Mouse (Mus musculus) CH12.LX (cell line): ENCODE measurements around the gene Necab3. TPM values are rescaled to one million over a fixed set of nuclear protein-coding genes. Genes with fewer than 3 reads are reported as not detected.

Source experiments
- DNase-seq: peaks from one replicate; pipeline ENCODE4 v3.0.0-alpha.2; 2013; ENCODE audit errors: extremely low read depth
- H3K27ac ChIP-seq: 2 replicates; pipeline ENCODE4 v1.5.1; 2012; ENCODE audit warnings: low read depth, mild to moderate bottlenecking, control low read depth, moderate library complexity; ENCODE audit not compliant: insufficient read depth
- H3K27me3 ChIP-seq: replicated peaks from 2 replicates; pipeline ENCODE3; 2012; ENCODE audit warnings: inconsistent platforms
- H3K36me3 ChIP-seq, 2 experiments: replicated peaks in 1 of 2; 2 replicates each; pipeline versions ENCODE3 to v1.6.1; 2012; ENCODE audit warnings: inconsistent platforms in 1 of 2, low read length in 1 of 2, mild to moderate bottlenecking in 1 of 2, mixed read lengths in 1 of 2, moderate library complexity in 1 of 2; ENCODE audit not compliant: control insufficient read depth in 1 of 2, insufficient read depth in 1 of 2
- H3K4me1 ChIP-seq, 2 experiments: 2 replicates each; pipeline ENCODE4 v1.6.1; 2012; ENCODE audit warnings: inconsistent platforms in 1 of 2, moderate library complexity in 1 of 2; ENCODE audit not compliant: insufficient read depth in 2 of 2, control insufficient read depth in 1 of 2
- H3K4me2 ChIP-seq: 2 replicates; pipeline ENCODE4 v1.6.1; 2012; ENCODE audit warnings: low read depth, mild to moderate bottlenecking, control low read depth; ENCODE audit not compliant: poor library complexity, insufficient read depth, severe bottlenecking
- H3K4me3 ChIP-seq, 3 experiments: fragments of 150-350 bp in 1 of 3; sonication (generic) in 1 of 3; replicated peaks in 1 of 3; 2 replicates each; pipeline versions ENCODE3 to v1.5.1; 2011 to 2012; ENCODE audit warnings: low read depth in 2 of 3, low read length in 2 of 3, mild to moderate bottlenecking in 2 of 3, moderate library complexity in 2 of 3, control low read depth in 1 of 3, improper control_type of control experiment in 1 of 3, inconsistent platforms in 1 of 3, mixed read lengths in 1 of 3; ENCODE audit not compliant: poor library complexity in 1 of 3
- H3K79me2 ChIP-seq: replicated peaks from 2 replicates; pipeline ENCODE4 v1.6.1; 2012; ENCODE audit warnings: mild to moderate bottlenecking, moderate library complexity; ENCODE audit not compliant: control insufficient read depth, poor library complexity, insufficient read depth, severe bottlenecking; ENCODE audit errors: extremely low read depth
- H3K9ac ChIP-seq: 2 replicates; pipeline ENCODE4 v1.6.1; 2012; ENCODE audit warnings: low read depth, mild to moderate bottlenecking, control low read depth, moderate library complexity; ENCODE audit not compliant: insufficient read depth
- H3K9me3 ChIP-seq: replicated peaks from 2 replicates; pipeline ENCODE3; 2012; ENCODE audit warnings: low read length, inconsistent platforms, mixed read lengths
- CHD1 ChIP-seq: IDR thresholded peaks from 2 replicates; pipeline ENCODE4 v1.6.1; 2012; ENCODE audit warnings: low read depth, low read length, improper control_type of control experiment, inconsistent platforms
- CHD2 ChIP-seq: IDR thresholded peaks from 2 replicates; pipeline ENCODE4 v1.6.1; 2011; ENCODE audit warnings: low read length, improper control_type of control experiment
- CTCF ChIP-seq, 2 experiments: IDR thresholded peaks in 1 of 2; conservative IDR thresholded peaks in 1 of 2; 2 replicates each; pipeline ENCODE4 v1.5.1; 2011 to 2012; ENCODE audit warnings: low read depth in 2 of 2, low read length in 2 of 2, improper control_type of control experiment in 1 of 2, inconsistent platforms in 1 of 2, mild to moderate bottlenecking in 1 of 2, moderate library complexity in 1 of 2
- E2F4 ChIP-seq: IDR thresholded peaks from 2 replicates; pipeline ENCODE4 v1.6.1; 2011; ENCODE audit warnings: low read depth, low read length, improper control_type of control experiment; ENCODE audit not compliant: insufficient replicate concordance
- ELF1 ChIP-seq: IDR thresholded peaks from 2 replicates; pipeline ENCODE4 v1.6.1; 2014; ENCODE audit warnings: low read depth, mild to moderate bottlenecking, inconsistent platforms, low read length, improper control_type of control experiment
- ETS1 ChIP-seq: conservative IDR thresholded peaks from 2 replicates; pipeline ENCODE4 v1.6.1; 2012; ENCODE audit warnings: low read depth, mild to moderate bottlenecking, inconsistent platforms, low read length, improper control_type of control experiment, moderate library complexity
- GABPA ChIP-seq: IDR thresholded peaks from 2 replicates; pipeline ENCODE4 v1.6.1; 2012; ENCODE audit warnings: low read depth, low read length, improper control_type of control experiment, inconsistent platforms; ENCODE audit not compliant: insufficient replicate concordance
- IRF4 ChIP-seq: IDR thresholded peaks from 2 replicates; pipeline ENCODE4 v1.6.1; 2014; ENCODE audit warnings: low read depth, mild to moderate bottlenecking, inconsistent platforms, low read length, improper control_type of control experiment
- JUN ChIP-seq: IDR thresholded peaks from 2 replicates; pipeline ENCODE4 v1.6.1; 2011; ENCODE audit warnings: low read depth, mild to moderate bottlenecking, low read length, improper control_type of control experiment, moderate library complexity; ENCODE audit not compliant: insufficient read depth
- KAT2A ChIP-seq: IDR thresholded peaks from 2 replicates; pipeline ENCODE4 v1.6.1; 2012; ENCODE audit warnings: low read length, improper control_type of control experiment, inconsistent platforms; ENCODE audit not compliant: insufficient replicate concordance
- MAX ChIP-seq: IDR thresholded peaks from 2 replicates; pipeline ENCODE4 v1.6.1; 2011; ENCODE audit warnings: low read length, improper control_type of control experiment
- MAZ ChIP-seq: IDR thresholded peaks from 2 replicates; pipeline ENCODE4 v1.6.1; 2012; ENCODE audit warnings: low read depth, mild to moderate bottlenecking, inconsistent platforms, low read length, improper control_type of control experiment, moderate library complexity
- NELFE ChIP-seq: IDR thresholded peaks from 2 replicates; pipeline ENCODE4 v1.6.1; 2011; ENCODE audit warnings: low read depth, low read length, improper control_type of control experiment
- PAX5 ChIP-seq: IDR thresholded peaks from 2 replicates; pipeline ENCODE4 v1.6.1; 2012; ENCODE audit warnings: low read length, inconsistent platforms, mixed read lengths
- POLR2A ChIP-seq: IDR thresholded peaks from 2 replicates; pipeline ENCODE4 v1.6.1; 2011; ENCODE audit warnings: low read depth, mild to moderate bottlenecking, improper control_type of control experiment, low read length
- RAD21 ChIP-seq: IDR thresholded peaks from 2 replicates; pipeline ENCODE4 v1.6.1; 2011; ENCODE audit warnings: low read depth, mild to moderate bottlenecking, low read length, improper control_type of control experiment, moderate library complexity
- RCOR1 ChIP-seq: conservative IDR thresholded peaks from 2 replicates; pipeline ENCODE4 v1.6.1; 2012; ENCODE audit warnings: low read depth, mild to moderate bottlenecking, inconsistent platforms, low read length, improper control_type of control experiment
- SMC3 ChIP-seq: IDR thresholded peaks from 2 replicates; pipeline ENCODE4 v1.6.1; 2011; ENCODE audit warnings: low read depth, low read length, improper control_type of control experiment
- TBP ChIP-seq: conservative IDR thresholded peaks from 2 replicates; pipeline ENCODE4 v1.6.1; 2011; ENCODE audit warnings: low read depth, low read length, improper control_type of control experiment
- TCF12 ChIP-seq: IDR thresholded peaks from 2 replicates; pipeline ENCODE4 v1.6.1; 2014; ENCODE audit warnings: low read depth, mild to moderate bottlenecking, inconsistent platforms, low read length, improper control_type of control experiment
- USF1 ChIP-seq: IDR thresholded peaks from 2 replicates; pipeline ENCODE4 v1.6.1; 2014; ENCODE audit warnings: low read depth, mild to moderate bottlenecking, inconsistent platforms, low read length, improper control_type of control experiment
- USF2 ChIP-seq: conservative IDR thresholded peaks from 2 replicates; pipeline ENCODE4 v1.6.1; 2011; ENCODE audit warnings: low read depth, low read length, improper control_type of control experiment
- ZC3H11A ChIP-seq: IDR thresholded peaks from 2 replicates; pipeline ENCODE4 v1.6.1; 2012; ENCODE audit warnings: low read depth, mild to moderate bottlenecking, inconsistent platforms, low read length, improper control_type of control experiment
- ZKSCAN1 ChIP-seq: IDR thresholded peaks from 2 replicates; pipeline ENCODE4 v1.6.1; 2012; ENCODE audit warnings: low read depth, inconsistent platforms, low read length, improper control_type of control experiment, borderline replicate concordance
- ZNF384 ChIP-seq: IDR thresholded peaks from 2 replicates; pipeline ENCODE4 v1.6.1; 2012; ENCODE audit warnings: low read depth, low read length, improper control_type of control experiment, inconsistent platforms
- dilution Hi-C: fragments of 300-500 bp; cut with MboI; formaldehyde crosslinking; loops from 2 replicates; pipeline ENCODE4 v1.14.3; 2020; ENCODE audit warnings: low sequenced_read_pairs; ENCODE audit not compliant: extremely low pct_unique_long_range_greater_than_20kb, extremely low pct_ligation_motif_present
- in situ Hi-C: fragments of 300-500 bp; cut with MboI; formaldehyde crosslinking; loops from 3 replicates; pipeline ENCODE4 v1.14.3; 2019; ENCODE audit warnings: low sequenced_read_pairs, low pct_ligation_motif_present, low pct_unique_long_range_greater_than_20kb, mixed read lengths
- polyA plus RNA-seq: library from polyadenylated mRNA; unstranded; fragments of >175 nt; gene quantifications from 2 replicates; pipeline ENCODE4 v1.2.1, GENCODE M21; 2012; ENCODE audit warnings: low read depth; ENCODE audit not compliant: insufficient read length
- total RNA-seq, 2 experiments: library from RNA; depleted of rRNA; stranded (reverse); fragments of 300-350 nt in 1 of 2; fragments of >200 nt in 1 of 2; gene quantifications; 2 replicates each; pipeline ENCODE4 v1.2.3; 2012 to 2014

The Necab3 gene
- total and polyA plus RNA-seq, 3 experiments, result 0.87 to 2.8 (median 1.6) TPM

DNA sequence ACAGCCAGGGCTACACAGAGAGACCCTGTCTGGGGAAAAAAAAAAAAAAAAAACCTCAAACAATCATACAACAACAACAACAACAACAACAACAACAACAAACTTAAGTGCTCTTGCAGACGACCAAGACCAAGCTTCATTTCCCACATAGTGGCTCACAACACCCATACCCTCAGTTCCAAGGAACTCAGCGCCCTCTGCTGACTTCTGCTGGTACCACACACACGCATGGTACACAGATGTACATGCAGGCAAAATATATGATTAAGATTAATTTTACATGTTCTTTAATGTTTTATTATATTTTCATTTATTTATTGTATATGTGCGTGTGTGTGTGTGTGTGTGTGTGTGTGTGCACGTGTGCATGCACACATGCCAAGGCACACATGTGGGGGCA lies 27.7 kb upstream of the Necab3 start:
- H3K9ac ChIP-seq, result no peak overlapping the region
- no peak overlapping the region for H3K4me3 ChIP-seq
- DNase-seq, result peak; percentile 55
- TF ChIP-seq RCOR1 (no peak), USF2 (no peak), JUN (no peak), MAZ (no peak), USF1 (no peak), TBP (no peak), SMC3 (peak; percentile 54), ETS1 (no peak), MAX (no peak), CTCF (conservative IDR thresholded peaks at IDR 0.05 in 1 of 2, IDR thresholded peaks at IDR 0.05 in 1 of 2; ENCODE audit: low read depth in 2 of 2, low read length in 2 of 2) (peak; percentile 11 to 60; a peak in 3 of 4 replicates), IRF4 (no peak), E2F4 (no peak), CHD1 (no peak), CHD2 (no peak), ELF1 (no peak), NELFE (no peak), TCF12 (no peak), ZKSCAN1 (no peak), POLR2A (no peak), RAD21 (peak; percentile 63), ZC3H11A (no peak), KAT2A (no peak), ZNF384 (no peak), PAX5 (no peak), GABPA (no peak)
- no peaks in the 10 kb centered on the region for H3K4me1 ChIP-seq
- no peak overlapping the region for H3K4me2 ChIP-seq
- H3K79me2 ChIP-seq, result no peaks in the 10 kb centered on the region
- in situ Hi-C loops, result no loop called here
- H3K9me3 ChIP-seq, result no peaks in the 10 kb centered on the region
- dilution Hi-C loops, result no loop called here
- H3K27me3 ChIP-seq, result no peaks in the 10 kb centered on the region
- H3K36me3 ChIP-seq, result peaks cover 2 to 15% of the 10 kb centered on the region in 2 experiments
- no peak overlapping the region for H3K27ac ChIP-seq
